Mouse (Mus musculus) lung, postnatal 0 days (tissue): ENCODE results near the gene Tada2a. TPM values are rescaled to one million over a fixed set of nuclear protein-coding genes. Genes with fewer than 3 reads are reported as not detected.
A peak's percentile ranks its signal among the peaks of the same experiment; 100 is the strongest.

Experiments used
- ATAC-seq: fragments of 200-750 bp; cut with Nextera tagmentation; 2 replicates; pipeline ENCODE4 v1.8.0; 2017; ENCODE audit warnings: moderate library complexity
- DNase-seq: peaks from one replicate; pipeline ENCODE4 v3.0.0-alpha.2; 2016; ENCODE audit warnings: low spot score
- H3K27ac ChIP-seq: fragments of 300-500 bp; sonication (generic); 2 replicates; pipeline ENCODE4 v1.5.1; 2014; ENCODE audit warnings: antibody characterized with exemption, mild to moderate bottlenecking, low read length, mixed read lengths
- H3K27me3 ChIP-seq: fragments of 300-500 bp; sonication (generic); replicated peaks from 2 replicates; pipeline ENCODE4 v1.6.1; 2014; ENCODE audit warnings: low read length, mixed read lengths; ENCODE audit not compliant: insufficient read depth
- H3K36me3 ChIP-seq: fragments of 300-500 bp; sonication (generic); 2 replicates; pipeline ENCODE4 v1.6.1; 2014; ENCODE audit warnings: low read length, mixed read lengths; ENCODE audit not compliant: insufficient read depth
- H3K4me1 ChIP-seq: fragments of 300-500 bp; sonication (generic); 2 replicates; pipeline ENCODE4 v1.6.1; 2014; ENCODE audit warnings: antibody characterized with exemption, low read depth, low read length, mixed read lengths; ENCODE audit not compliant: insufficient read depth
- H3K4me2 ChIP-seq: fragments of 300-500 bp; sonication (generic); replicated peaks from 2 replicates; pipeline ENCODE4 v1.6.1; 2014; ENCODE audit warnings: low read depth, mild to moderate bottlenecking, low read length, moderate library complexity, mixed read lengths
- H3K4me3 ChIP-seq: fragments of 300-500 bp; sonication (generic); 2 replicates; pipeline ENCODE4 v1.5.1; 2014; ENCODE audit warnings: low read depth, low read length
- H3K9ac ChIP-seq: fragments of 300-500 bp; sonication (generic); replicated peaks from 2 replicates; pipeline ENCODE4 v1.6.1; 2014; ENCODE audit warnings: low read depth, mild to moderate bottlenecking
- H3K9me3 ChIP-seq: fragments of 300-500 bp; sonication (generic); 2 replicates; pipeline ENCODE4 v1.6.1; 2016; ENCODE audit warnings: low read length, mixed read lengths
- CTCF ChIP-seq: IDR thresholded peaks from 2 replicates; pipeline ENCODE4 v1.5.1; 2016; ENCODE audit warnings: antibody characterized with exemption, mild to moderate bottlenecking
- EP300 ChIP-seq: IDR thresholded peaks from 2 replicates; pipeline ENCODE4 v1.6.1; 2016; ENCODE audit warnings: antibody characterized with exemption, mild to moderate bottlenecking, control low read depth
- WGBS: fragments of 180-500 bp; shearing (Covaris S2); extraction: QIAGEN DNeasy Blood & Tissue Kit; methylation state at CpG from one replicate; pipeline ENCODE4 v1.1.7; 2014; 5-methylcytosine and 5-hydroxymethylcytosine counted together
- polyA plus RNA-seq: library from polyadenylated mRNA; unstranded; fragments of >200 nt; fragmentation: Nextera tagmentation; extraction: Ambion mirVana; gene quantifications from 2 replicates; pipeline ENCODE4 v1.2.1, GENCODE M21; 2015

Gene Tada2a
- polyA plus RNA-seq, 1 experiment from 2014 or later = 15.0 TPM

DNA sequence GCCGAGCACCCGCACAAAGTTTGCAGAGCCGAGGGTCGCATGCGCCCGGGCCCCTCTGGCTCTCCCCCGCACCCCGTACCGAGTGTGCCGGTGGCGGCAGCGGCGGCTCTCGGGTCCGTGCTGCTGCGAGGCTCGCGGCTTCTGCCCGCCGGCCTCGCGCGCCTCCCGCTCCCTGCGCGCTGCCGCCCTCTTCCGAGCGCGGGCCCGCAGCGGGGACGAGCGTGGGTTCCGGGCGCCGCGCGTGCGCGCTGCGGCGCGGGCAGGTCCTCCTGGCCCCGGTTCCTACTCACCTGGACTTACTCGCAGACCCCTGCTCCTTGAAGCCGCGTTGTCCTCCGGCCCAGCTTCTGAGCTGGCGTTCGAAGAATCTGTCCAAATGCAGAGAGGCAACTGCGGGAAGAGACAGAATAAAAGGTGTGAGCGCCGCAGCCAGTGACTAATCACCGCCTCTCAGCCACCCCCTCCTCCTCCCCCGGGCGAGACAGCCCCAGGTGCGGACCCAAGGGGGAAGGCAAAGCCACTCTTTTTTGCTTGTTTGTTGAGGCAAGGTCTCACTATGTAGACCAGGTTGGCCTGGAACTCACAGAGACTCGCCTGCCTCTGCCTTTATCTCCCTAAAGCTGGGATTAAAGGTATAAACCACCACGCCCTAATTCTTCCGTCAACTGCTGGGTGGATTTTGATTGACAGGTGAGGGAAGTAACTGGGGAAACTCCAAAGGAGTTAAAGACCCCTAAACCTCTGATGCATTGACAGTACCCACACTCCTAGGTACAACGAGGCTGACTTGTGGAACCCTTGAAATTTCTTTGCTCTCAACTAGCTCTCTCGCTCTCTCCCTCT, 61.0 kb downstream of the Tada2a start:
- DNase-seq = peak; percentile 78
- Histone ChIP-seq H3K27me3 (no peaks in the 10 kb centered on the region), H3K4me3 (peak overlapping the region; percentile 64), H3K4me2 (peak overlapping the region; percentile 89), H3K9me3 (no peaks in the 10 kb centered on the region), H3K27ac (peak overlapping the region; percentile 88), H3K4me1 (no peaks in the 10 kb centered on the region; the same call in 1 of the 2 replicates), H3K36me3 (no peaks in the 10 kb centered on the region), H3K9ac (peak overlapping the region; percentile 44)
- TF ChIP-seq EP300 (no peak), CTCF (no peak)
- ATAC-seq = peak; percentile 78
- whole genome bisulfite sequencing = 3% methylated on average over 41 of the region's 63 CpGs

DNA sequence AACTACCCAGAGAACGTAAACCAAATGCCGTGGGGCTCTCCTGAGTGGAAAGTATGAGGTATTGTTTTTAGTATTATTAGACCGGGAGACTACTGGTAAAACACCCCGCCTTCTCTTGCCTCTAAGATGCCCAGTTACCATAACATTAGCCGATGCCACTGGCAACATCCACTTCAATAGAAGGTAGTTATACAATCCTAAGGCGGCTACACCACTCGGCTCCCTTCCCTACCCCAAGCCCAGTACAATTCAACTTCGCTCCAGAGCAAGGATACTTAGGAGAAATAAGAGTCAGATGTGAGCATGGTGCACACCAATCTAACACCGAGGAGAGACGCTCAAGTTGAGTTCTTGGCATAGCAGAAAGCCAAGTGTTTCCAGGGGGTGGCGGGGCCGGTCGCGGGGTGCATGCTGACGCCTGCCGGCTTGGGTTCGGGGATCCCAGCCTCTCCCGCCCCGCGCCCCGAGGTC, 61.6 kb downstream of the Tada2a start:
- DNase-seq = peak; percentile 69
- Histone ChIP-seq H3K9ac (peak overlapping the region; percentile 44), H3K36me3 (no peaks in the 10 kb centered on the region), H3K4me2 (peak overlapping the region; percentile 89), H3K9me3 (no peaks in the 10 kb centered on the region), H3K4me1 (no peaks in the 10 kb centered on the region; the same call in 1 of the 2 replicates), H3K27me3 (no peaks in the 10 kb centered on the region), H3K4me3 (peak overlapping the region; percentile 64), H3K27ac (peak overlapping the region; percentile 88)
- WGBS = 2% methylated on average over 21 of the region's 21 CpGs
- ATAC-seq = peak; percentile 76
- 0 out of 2 replicates have a peak, but pooled peaks have one; percentile 7 for TF ChIP-seq EP300
- TF ChIP-seq CTCF = no peak

DNA sequence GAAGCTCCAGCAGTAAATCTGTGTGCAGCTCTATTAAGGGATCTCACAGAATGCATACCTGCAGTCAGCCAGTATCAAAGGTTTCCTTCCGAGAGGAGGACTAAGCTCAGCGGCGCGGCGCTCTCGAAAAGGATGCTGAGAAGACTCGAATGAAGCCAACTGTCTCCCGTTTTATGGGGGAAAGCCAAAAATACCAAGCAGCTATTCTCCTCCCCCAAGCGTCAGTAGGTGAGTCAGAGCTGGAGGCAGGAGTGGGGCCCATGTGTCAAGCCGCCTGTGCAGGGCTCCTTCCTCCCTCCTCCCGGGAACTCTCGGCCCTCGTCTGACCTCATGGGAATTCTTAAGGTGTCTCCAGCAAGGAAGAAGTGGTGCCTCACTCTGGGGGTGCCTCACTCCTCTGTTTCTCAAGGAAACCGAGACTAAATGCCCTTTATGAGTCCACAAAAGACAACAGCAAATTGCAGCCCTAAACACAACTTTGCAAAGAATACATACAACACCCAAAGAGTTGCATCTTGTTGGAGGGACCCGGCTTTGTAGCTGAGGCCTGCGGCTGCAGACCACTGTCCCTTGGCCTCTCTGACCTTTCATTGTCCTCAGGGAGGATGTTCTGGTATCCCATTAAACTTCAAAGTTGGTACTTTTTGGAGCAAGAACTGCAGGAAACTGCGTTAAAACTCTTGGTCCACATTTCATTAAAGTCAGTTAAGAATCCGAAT, 62.3 kb downstream of the Tada2a start:
- Histone ChIP-seq H3K4me2 (peak overlapping the region; percentile 89), H3K9ac (0 out of 2 replicates have a peak overlapping the region, but pooled peaks have one; percentile 13), H3K9me3 (no peaks in the 10 kb centered on the region), H3K4me1 (no peaks in the 10 kb centered on the region; the same call in 1 of the 2 replicates), H3K36me3 (no peaks in the 10 kb centered on the region), H3K4me3 (peak overlapping the region; percentile 64), H3K27me3 (no peaks in the 10 kb centered on the region), H3K27ac (peak overlapping the region; percentile 88)
- ATAC-seq = peak; percentile 60
- no peak for TF ChIP-seq EP300
- 8% methylated on average over 18 of the region's 18 CpGs for WGBS
- DNase-seq = peak; percentile 79

DNA sequence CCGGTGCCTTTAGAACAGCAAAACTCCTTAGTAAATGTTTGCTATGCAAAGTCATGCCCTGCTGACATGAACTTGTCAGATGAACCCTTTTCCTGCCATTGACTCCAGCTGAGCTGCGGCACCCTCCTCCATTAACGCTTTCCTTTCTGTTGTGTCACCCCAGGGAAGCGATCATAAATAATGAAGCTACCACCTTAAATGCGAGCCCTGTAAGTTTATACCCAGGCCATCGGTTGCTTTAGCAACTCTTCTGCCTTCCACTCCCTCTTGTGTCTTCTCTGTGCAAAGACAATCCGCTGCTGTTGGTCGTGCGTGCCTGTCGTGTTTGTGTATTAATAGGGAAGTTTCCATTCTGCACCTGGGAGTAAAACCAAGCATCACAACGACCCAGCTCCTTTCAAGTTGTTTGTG, 63.3 kb downstream of the Tada2a start:
- peak overlapping the region; percentile 89 for H3K4me2 ChIP-seq
- no peak overlapping the region; the same call in 1 of the 2 replicates for H3K4me3 ChIP-seq
- no peak overlapping the region for H3K27ac ChIP-seq
- no peaks in the 10 kb centered on the region for H3K9me3 ChIP-seq
- no peaks in the 10 kb centered on the region for H3K27me3 ChIP-seq
- H3K4me1 ChIP-seq = no peaks in the 10 kb centered on the region; the same call in 1 of the 2 replicates
- ATAC-seq (no peak), DNase-seq (peak; percentile 57)
- WGBS = 5% methylated on average over 11 of the region's 11 CpGs
- no peak overlapping the region for H3K9ac ChIP-seq
- TF ChIP-seq EP300 (no peak), CTCF (peak; percentile 61)
- no peaks in the 10 kb centered on the region for H3K36me3 ChIP-seq

DNA sequence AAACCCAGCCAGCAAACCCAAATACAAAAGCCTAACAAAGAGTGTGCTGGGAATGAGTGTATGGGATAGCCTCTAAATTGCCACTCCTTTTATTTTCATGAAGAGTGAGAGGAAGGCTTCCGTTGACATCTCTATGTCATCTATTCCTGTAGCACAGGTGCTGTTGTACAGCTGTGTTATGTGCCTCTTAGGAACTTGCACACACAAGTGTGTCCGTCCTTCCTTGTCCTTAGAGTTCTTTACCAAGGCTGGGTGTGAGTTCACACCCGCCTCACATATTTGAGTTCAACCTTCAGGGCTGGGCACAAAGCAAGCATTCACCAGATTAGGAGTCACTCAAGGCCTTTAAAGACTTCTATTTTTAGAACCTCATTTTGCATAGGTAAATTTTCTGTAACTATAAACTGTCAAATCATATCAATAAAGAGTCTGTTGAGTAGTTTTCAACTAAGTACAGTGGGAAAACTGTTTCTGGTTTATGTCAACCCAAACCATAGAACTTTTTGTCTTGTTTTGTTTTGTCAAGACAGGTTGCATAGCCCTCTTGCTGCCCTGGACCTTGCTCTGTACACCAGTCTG, 65.7 kb downstream of the Tada2a start:
- no peak for DNase-seq
- ATAC-seq = no peak
- 62% methylated on average over 3 of the region's 3 CpGs for WGBS

More for the DNA sequence above, 65.7 kb downstream of the Tada2a start:
- Histone ChIP-seq H3K4me1 (no peaks in the 10 kb centered on the region; the same call in 1 of the 2 replicates), H3K4me2 (no peak overlapping the region), H3K36me3 (no peaks in the 10 kb centered on the region), H3K9me3 (no peaks in the 10 kb centered on the region), H3K27ac (no peak overlapping the region; the same call in 1 of the 2 replicates), H3K9ac (no peak overlapping the region), H3K27me3 (no peaks in the 10 kb centered on the region), H3K4me3 (no peak overlapping the region)
- no peak for TF ChIP-seq CTCF
- no peak for TF ChIP-seq EP300
